In genomic region chr19:47419208-47419607, GRCm38 (mm10) we compare ENCODE assay signal across 30 mouse cellular contexts. TPM values are rescaled to one million over a fixed set of nuclear protein-coding genes. Genes with fewer than 3 reads are reported as not detected.
DNase-seq lines count a peak whose midpoint lies in the region; ATAC-seq lines count a peak whose summit lies in the region.
"Had no signal": no experiment of that assay in that cellular context is flagged by ENCODE, and none has a peak within 500 bp of the region (broad histone marks: within the 10 kb centered on the region; RNA-seq: fewer than 3 reads in every experiment).

No protein-coding gene starts in this region.

- no peaks in the 10 kb centered on the region for H3K9me3 ChIP-seq in embryonic facial prominence, embryonic 14.5 days (ENCODE audit: control insufficient read depth, low read length)
- no peaks in the 10 kb centered on the region for H3K9me3 ChIP-seq in embryonic facial prominence, embryonic 10.5 days
- H3K9me3 ChIP-seq: embryonic facial prominence, embryonic 13.5 days; hindbrain, embryonic 13.5 days; liver, embryonic 13.5 days; midbrain, embryonic 12.5 days had no signal

- H3K9ac ChIP-seq in embryonic facial prominence, embryonic 14.5 days (ENCODE audit: low read depth, low read length), result no peak overlapping the region
- H3K9ac ChIP-seq: embryonic facial prominence, embryonic 13.5 days; hindbrain, embryonic 13.5 days; liver, embryonic 13.5 days; midbrain, embryonic 12.5 days had no signal

- DNase-seq in embryonic facial prominence, embryonic 14.5 days (ENCODE audit: low spot score), result peak; percentile 61
- DNase-seq in embryonic facial prominence, embryonic 10.5 days (ENCODE audit: low spot score), result no peak
- DNase-seq in left cerebral cortex, postnatal 4 days, result peak; percentile 64
- no peak for DNase-seq in left cerebral cortex, postnatal 25 days (ENCODE audit: low spot score in 2 of 2)
- DNase-seq in MN1 (ENCODE audit: low spot score) (peak; percentile 64), NIH3T3 (ENCODE audit: low read depth) (peak; percentile 38)
- no peak for DNase-seq in spleen, postnatal 14 days (ENCODE audit: low spot score in 2 of 2)
- DNase-seq: adrenal gland, postnatal 14 days; cerebellum, adult 2 months; embryo, embryonic 11 days; gastrocnemius, postnatal 36 days; heart, adult 18-20 months; heart, postnatal 36 days; kidney, adult 11 months; kidney, postnatal 14 days; layer of hippocampus, adult 9-11 months; liver, embryonic 13.5 days; lung, adult 2 months; lung, postnatal 14 days; retina, postnatal 1 day; right cerebral cortex, postnatal 14 days; thymus, postnatal 4 days had no signal

- 76% methylated on average over 8 of the region's 8 CpGs for WGBS in embryonic facial prominence, embryonic 14.5 days
- 89% methylated on average over 8 of the region's 8 CpGs for WGBS in embryonic facial prominence, embryonic 10.5 days

- no peak overlapping the region for H3K27ac ChIP-seq in embryonic facial prominence, embryonic 14.5 days (replicated peaks; ENCODE audit: low read depth, low read length)
- no peak overlapping the region for H3K27ac ChIP-seq in embryonic facial prominence, embryonic 10.5 days (replicated peaks)
- H3K27ac ChIP-seq: embryonic facial prominence, embryonic 13.5 days; hindbrain, embryonic 13.5 days; left cerebral cortex, adult 2 months; liver, embryonic 13.5 days; midbrain, embryonic 12.5 days had no signal

- H3K4me3 ChIP-seq in embryonic facial prominence, embryonic 14.5 days (ENCODE audit: low read depth, low read length), result no peak overlapping the region
- no peak overlapping the region for H3K4me3 ChIP-seq in embryonic facial prominence, embryonic 10.5 days
- H3K4me3 ChIP-seq: embryonic facial prominence, embryonic 13.5 days; erythroblast, embryonic 14.5 days; hindbrain, embryonic 13.5 days; left cerebral cortex, adult 2 months; liver, embryonic 13.5 days; midbrain, embryonic 12.5 days had no signal

- no peaks in the 10 kb centered on the region for H3K27me3 ChIP-seq in embryonic facial prominence, embryonic 14.5 days (replicated peaks; ENCODE audit: control insufficient read depth, insufficient read depth, low read length)
- H3K27me3 ChIP-seq in embryonic facial prominence, embryonic 10.5 days (replicated peaks; ENCODE audit: low read depth, poor library complexity, severe bottlenecking), result no peaks in the 10 kb centered on the region
- H3K27me3 ChIP-seq: embryonic facial prominence, embryonic 13.5 days; hindbrain, embryonic 13.5 days; liver, embryonic 13.5 days; midbrain, embryonic 12.5 days; Patski had no signal

- no peak overlapping the region for H3K4me2 ChIP-seq in embryonic facial prominence, embryonic 14.5 days (ENCODE audit: low read depth, low read length)
- H3K4me2 ChIP-seq: embryonic facial prominence, embryonic 13.5 days; heart, embryonic 11.5 days; hindbrain, embryonic 13.5 days; liver, embryonic 13.5 days; midbrain, embryonic 12.5 days had no signal

- H3K36me3 ChIP-seq in embryonic facial prominence, embryonic 14.5 days (ENCODE audit: control insufficient read depth, insufficient read depth, low read length), result peaks cover 7% of the 10 kb centered on the region; the same call in 1 of the 2 replicates
- peaks cover 16% of the 10 kb centered on the region for H3K36me3 ChIP-seq in embryonic facial prominence, embryonic 10.5 days (replicated peaks)
- H3K36me3 ChIP-seq: hindbrain, embryonic 13.5 days; midbrain, embryonic 12.5 days had no signal

- peaks cover 9% of the 10 kb centered on the region; the same call in 1 of the 2 replicates for H3K4me1 ChIP-seq in embryonic facial prominence, embryonic 14.5 days (ENCODE audit: control insufficient read depth, insufficient read depth, low read length)
- peaks cover 48% of the 10 kb centered on the region for H3K4me1 ChIP-seq in embryonic facial prominence, embryonic 10.5 days

- intact Hi-C loops in left cerebral cortex, postnatal 4 days (cut with DNase I), result no loop called here
- intact Hi-C loops in left cerebral cortex, postnatal 25 days (cut with DNase I), result no loop called here

- ATAC-seq in embryonic facial prominence, embryonic 14.5 days (ENCODE audit: low read depth), result no peak
- ATAC-seq in inflammation-experienced regulatory T-cells, adult 6 months, result no peak
- ATAC-seq: Patski had no signal

RNA-seq across cellular contexts. Expression of gene Sh3pxd2a, which starts 45.0 kb away (rescaled TPM):
- 19.5 and 20.3 TPM in 2 replicates for polyA plus RNA-seq in embryonic facial prominence, embryonic 14.5 days (2014; fragmentation: Nextera tagmentation; extraction: Ambion mirVana)
- polyA plus RNA-seq in embryonic facial prominence, embryonic 10.5 days (2016; fragmentation: Nextera tagmentation; extraction: Ambion mirVana), result 2.6 and 2.9 TPM in 2 replicates
- 10 to 100 TPM; 25.0 to 25.1 TPM for total RNA-seq in left cerebral cortex, postnatal 4 days (2021)
- total RNA-seq in left cerebral cortex, postnatal 25 days (2021), result 10 to 100 TPM; 33.9 to 35.9 TPM
- under 1 TPM; 0.30 to 0.87 (median 0.54) TPM for polyA plus RNA-seq in inflammation-experienced regulatory T-cells, adult 6 months (2017; shearing (Covaris generic))

Comparison
In these comparisons a context has a peak if more than half of its experiments do, and no peak if none do; other contexts are left out.
1. DNase-seq: peak in embryonic facial prominence, embryonic 14.5 days (single experiment), left cerebral cortex, postnatal 4 days (single experiment), MN1 (single experiment) and NIH3T3 (single experiment); none in embryonic facial prominence, embryonic 10.5 days (single experiment), left cerebral cortex, postnatal 25 days (0 of 2) and spleen, postnatal 14 days (0 of 2).